Mouse (Mus musculus): Measurements from ENCODE around the gene H2-Ob.
"Not testable (repeated sequence)": the region's sequence is repeated elsewhere in the genome, so short reads cannot be mapped to it uniquely, and the experiment has no call there.

H2-Ob gene

DNA sequence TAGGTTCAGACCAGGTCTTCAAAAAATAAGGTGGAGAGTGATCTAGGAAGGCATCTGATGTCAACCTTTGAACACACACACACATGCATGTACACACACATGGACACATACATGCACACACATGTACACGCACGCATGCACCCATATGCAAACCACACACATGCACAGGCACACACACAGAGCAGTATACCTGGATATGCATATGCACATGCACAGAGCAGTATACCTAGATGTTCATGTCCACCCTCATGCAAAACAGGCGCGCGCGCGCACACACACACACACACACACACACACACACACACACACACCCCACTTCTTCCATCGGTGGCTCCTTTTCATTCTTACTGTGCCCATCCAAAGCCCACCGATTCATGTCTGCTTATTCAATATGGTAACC lies 30.8 kb upstream of the H2-Ob start:
- DNase-seq (ENCODE audit: low spot score) = no peak

DNA sequence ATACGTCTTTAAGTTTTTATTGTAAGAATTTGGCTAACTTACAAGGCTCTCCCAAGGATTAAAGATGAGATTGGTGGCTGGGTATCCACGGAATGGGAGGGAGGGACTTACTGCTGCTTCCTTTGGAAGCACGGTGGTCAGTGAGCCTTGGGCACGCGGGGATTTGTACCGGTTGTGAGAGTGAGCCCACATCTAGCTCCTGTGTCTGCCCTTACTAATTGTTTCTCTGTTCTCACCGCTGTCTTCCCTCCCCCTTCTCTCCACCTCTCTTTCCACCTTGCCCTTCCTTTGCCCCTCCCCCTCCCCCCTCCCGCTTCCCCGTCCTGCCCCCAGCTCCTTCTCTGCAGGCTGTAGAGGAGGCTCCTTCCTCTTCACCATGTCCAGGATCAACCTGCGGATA lies 30.3 kb upstream of the H2-Ob start:
- no peak for DNase-seq (ENCODE audit: low spot score)

DNA sequence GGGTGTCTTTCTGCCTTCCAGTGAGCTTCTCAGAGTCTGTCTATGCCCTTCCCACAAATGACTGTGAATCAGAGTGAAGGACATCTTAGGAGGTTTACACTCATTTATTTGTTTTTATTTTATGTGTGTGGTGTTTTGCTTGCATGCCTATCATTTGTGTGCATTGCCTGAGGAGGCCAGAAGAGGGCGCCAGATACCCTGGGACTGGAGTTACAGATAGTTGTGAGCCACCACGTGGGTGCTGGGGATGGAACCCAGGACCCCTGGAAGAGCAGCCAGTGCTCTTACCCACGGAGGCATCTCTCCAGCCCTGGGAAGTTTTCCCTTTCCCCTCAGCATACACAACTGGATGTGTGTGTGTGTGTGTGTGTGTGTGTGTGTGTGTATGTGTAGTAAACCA lies 29.0 kb upstream of the H2-Ob start:
- no peak for DNase-seq (ENCODE audit: low spot score)

DNA sequence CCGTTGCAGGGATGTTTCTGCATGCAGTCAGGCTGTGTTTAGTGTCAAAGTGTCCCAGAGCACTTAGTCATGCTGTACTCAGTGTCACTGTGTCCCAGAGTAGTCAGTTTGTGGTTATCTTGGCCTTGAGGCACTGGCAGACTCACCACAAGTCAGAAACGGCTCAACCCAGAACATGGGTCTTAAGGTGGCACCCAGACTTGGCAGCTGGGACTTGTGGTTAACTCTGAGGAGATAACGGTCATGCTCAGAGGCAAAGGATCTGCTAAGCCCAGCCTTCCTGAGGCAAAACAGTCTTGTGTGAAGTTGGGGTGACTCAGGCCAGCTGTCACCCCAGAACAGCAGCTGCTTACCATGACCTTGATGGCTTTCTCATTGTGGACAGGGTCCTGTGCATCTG lies 28.1 kb upstream of the H2-Ob start:
- peak; percentile 79 for DNase-seq (ENCODE audit: low spot score)

DNA sequence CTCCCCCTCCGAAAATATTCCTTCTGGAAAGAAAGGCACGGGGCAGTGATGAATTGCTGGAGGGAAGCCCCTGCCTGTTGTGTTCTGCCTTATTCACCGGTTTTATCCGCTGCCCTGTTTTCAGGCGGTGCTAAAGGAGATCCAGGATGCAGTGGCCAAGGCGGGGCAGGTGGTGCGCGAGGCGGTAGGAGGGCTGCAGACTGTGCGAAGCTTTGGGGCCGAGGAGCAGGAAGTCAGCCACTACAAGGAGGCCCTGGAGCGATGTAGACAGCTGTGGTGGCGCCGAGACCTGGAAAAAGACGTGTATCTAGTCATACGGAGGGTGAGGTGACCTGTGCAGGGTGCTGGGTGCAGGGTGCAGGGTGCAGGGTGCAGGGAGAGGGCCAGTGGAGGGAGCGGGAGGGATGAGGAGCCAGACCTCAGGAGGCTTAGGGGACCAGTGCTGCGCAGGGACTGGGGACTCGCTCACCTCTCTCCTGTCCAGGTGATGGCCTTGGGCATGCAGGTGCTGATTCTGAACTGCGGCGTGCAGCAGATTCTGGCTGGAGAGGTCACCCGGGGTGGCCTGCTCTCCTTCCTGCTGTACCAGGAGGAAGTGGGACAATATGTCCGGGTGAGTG lies 26.8 kb upstream of the H2-Ob start:
- no peak for DNase-seq (ENCODE audit: low spot score)

DNA sequence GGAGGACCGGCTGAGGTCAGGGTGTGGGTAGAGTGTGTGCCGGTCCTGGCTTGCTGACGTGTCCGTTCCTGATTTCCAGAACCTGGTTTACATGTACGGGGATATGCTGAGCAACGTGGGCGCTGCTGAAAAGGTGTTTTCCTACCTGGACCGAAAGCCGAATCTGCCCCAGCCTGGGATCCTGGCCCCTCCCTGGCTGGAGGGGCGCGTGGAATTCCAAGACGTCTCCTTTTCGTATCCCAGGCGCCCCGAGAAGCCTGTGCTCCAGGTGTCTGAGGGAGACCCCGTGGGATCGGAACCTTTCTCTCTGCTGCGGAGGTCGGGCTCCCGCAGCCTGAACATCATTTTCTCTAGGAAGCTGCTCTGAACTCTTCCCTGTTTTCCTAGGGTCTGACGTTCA lies 24.8 kb upstream of the H2-Ob start:
- no peak for DNase-seq (ENCODE audit: low spot score)

DNA sequence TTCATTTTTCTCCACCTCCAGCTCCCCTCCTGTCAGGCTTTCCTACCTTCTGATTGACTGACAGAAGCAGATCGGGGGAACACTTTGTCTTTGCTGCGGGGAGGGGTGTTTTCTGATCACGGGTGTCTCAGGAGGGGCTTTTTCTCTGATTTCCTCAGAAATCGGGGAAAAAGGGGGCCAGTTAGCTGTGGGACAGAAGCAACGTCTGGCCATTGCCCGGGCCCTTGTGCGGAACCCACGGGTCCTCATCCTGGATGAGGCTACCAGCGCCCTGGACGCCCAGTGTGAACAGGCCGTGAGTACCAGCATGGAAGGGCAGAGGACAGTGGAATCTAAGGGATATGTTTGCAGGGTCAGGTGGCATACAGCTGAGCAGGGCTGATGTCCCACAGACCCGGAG lies 23.5 kb upstream of the H2-Ob start:
- no peak for DNase-seq (ENCODE audit: low spot score)

DNA sequence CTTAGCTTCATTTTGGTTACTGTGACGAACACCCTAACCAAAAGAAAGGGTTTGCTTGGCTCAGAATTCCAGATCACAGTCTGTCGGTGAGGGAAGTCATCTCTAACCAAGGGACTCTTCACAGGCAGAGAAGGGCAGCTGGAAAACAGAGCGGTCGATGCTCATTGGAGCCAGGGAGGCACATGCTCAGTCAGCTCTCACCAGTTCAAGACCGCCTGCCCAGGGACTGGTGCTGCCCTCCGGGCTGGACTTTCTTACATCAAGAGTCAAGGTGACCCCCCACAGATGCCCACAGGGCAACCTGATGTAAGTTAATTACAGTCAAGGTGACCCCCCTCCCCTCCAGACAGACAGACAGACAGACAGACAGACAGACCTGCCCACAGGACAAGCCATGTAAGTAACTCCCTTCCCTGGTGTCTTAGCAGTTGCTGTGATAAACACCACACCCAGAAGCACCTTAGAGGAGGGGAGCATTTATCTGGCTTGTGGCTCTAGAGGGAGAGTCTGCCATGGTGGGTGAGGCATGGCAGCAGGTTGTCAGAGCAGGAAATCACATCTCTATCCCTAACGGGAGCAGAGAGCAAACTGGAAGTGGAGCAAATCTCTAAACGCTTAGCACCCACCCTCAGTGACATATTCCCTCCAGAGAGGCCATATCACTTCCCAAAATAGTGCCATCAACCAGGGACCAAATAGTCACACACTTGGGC lies 21.3 kb upstream of the H2-Ob start:
- DNase-seq (ENCODE audit: low spot score) = no peak

DNA sequence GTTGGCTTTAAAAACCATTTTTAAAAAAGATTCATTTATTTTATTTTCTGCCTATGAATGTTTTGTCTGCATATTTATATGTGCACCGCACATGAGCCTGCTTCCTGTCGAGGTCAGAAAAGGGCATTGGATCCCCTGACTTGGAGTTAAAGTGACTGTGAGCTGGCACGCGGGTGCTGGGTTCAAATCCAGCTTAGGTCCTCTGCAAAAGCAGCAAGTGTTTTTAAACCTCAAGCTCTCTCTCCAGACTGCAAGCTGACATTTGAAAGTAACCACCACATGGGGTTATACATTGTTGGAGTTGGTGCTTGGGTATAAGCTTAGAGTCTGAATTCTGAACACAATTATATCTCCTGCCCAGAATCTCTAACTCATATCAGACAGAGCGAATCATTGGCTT lies 20.7 kb upstream of the H2-Ob start:
- no peak for DNase-seq (ENCODE audit: low spot score)

DNA sequence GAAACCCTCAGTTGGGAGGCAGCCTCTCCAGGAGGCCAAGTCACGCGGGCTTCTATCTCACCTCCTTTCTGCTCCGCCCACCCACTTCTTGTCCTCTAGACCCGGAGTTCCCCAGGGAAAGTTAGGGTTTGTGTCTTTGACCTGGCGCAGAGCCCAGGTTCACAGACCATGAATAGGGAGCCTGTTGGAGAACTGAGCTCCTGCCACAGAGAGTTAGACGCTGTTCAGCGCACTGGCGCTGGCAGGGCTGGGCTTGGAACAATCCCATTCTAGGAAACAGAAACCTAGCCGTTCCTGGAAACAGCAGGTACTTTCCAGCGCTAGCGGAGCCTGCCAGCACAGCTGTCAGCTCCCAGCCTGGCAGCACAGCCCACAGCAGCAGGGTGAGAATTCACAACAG lies 20.0 kb upstream of the H2-Ob start:
- DNase-seq (ENCODE audit: low spot score) = peak; percentile 56

DNA sequence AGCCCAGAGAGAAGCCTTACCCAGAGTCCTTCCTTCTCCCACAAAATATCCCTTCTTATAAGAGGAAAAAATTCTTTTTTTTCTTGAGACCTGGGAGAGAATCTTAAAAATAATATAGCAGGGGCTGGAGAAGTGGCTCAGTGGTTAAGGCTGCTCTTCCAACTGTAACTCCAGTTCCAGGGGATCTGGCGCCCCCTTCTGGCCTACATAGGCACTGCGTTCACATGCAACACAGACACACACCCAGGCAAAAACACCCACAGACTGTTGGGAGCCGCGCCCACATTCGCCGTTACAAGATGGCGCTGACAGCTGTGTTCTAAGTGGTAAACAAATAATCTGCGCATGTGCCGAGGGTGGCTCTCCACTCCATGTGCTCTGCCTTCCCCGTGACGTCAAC lies 19.6 kb upstream of the H2-Ob start:
- not testable (repeated sequence) for DNase-seq (ENCODE audit: low spot score)

DNA sequence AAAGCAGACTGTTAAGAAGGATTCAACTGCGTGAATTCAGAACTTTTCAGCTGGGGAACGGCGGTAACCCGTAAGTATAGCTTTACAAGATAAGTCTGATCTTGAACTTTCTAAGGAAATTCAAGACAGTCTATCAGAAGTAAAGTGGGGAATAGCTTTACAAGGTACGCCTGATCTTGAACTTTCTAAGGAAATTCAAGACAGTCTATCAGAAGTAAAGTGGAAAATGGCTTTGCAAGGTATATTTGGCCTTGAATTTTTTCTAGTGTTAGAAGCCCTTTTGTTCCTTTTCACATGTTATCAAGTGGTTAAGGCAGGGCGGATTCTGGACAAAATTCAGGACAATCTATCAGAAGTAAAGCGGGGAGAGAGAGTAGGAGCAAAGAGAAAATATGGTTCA lies 18.9 kb upstream of the H2-Ob start:
- DNase-seq (ENCODE audit: low spot score) = not testable (repeated sequence)

DNA sequence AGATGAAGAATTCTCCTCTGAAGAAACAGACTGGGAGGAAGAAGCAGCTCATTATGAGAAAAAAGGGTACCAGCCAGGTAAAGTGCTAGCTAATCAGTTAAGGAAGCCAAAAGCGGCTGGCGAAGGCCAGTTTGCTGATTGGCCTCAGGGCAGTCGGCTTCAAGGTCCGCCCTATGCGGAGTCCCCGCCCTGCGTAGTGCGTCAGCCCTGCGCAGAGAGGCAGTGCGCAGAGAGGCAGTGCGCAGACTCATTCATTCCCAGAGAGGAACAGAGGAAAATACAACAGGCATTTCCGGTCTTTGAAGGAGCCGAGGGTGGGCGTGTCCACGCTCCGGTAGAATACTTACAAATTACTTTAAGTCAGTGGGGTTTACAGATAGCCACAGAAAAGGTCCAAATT lies 18.3 kb upstream of the H2-Ob start:
- DNase-seq (ENCODE audit: low spot score) = not testable (repeated sequence)

DNA sequence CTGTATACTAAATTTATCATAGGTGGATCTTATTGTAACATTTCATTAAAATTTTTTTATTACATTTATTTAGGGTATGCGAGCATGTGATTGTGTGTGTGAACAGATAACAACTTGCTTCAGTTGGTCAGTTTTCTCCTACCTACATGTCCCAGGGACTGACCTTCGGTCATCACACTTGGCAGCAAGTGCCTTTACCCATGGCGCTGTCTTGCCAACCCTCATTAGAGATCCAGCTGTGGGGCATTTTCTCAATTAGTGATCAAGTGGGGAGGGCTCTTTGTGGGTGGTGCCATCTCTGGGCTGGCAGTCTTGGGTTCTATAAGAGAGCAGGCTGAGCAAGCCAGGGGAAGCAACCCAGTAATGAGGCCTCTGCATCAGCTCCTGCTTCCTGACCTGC lies 13.9 kb upstream of the H2-Ob start:
- DNase-seq (ENCODE audit: low spot score) = no peak

DNA sequence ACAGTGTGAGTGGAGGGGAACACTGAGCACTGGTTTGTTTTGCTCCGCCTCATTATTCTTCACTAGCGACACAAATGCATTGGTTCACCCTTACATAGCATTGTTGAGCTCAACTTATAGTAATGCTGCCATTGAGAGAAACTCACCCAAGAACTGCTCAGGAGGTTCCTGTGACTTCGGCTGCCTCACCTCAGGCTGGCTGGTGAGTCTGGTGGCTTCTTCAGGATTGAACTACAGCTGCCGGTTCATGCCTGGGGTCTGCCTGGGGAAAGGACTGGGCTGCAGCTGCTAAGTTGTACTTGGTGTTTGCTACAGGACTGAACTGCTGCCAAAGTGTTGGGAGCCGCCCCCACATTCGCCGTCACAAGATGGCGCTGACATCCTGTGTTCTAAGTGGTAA lies 13.3 kb upstream of the H2-Ob start:
- DNase-seq (ENCODE audit: low spot score) = no peak

DNA sequence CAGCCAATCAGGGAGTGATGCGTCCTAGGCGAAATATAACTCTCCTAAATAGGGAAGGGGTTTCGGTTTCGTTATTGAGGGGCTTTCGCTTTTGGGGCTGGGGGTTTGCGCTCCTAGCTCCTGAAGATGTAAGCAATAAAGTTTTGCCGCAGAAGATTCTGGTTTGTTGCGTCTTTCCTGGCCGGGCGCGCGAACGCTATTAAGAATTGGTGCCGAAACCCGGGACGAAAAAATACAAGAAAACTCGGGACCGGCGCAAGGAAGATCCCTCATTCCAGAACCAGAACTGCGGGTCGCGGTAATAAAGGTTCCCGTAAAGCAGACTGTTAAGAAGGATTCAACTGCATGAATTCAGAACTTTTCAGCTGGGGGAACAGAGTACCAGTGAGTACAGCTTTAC lies 12.8 kb upstream of the H2-Ob start:
- not testable (repeated sequence) for DNase-seq (ENCODE audit: low spot score)

DNA sequence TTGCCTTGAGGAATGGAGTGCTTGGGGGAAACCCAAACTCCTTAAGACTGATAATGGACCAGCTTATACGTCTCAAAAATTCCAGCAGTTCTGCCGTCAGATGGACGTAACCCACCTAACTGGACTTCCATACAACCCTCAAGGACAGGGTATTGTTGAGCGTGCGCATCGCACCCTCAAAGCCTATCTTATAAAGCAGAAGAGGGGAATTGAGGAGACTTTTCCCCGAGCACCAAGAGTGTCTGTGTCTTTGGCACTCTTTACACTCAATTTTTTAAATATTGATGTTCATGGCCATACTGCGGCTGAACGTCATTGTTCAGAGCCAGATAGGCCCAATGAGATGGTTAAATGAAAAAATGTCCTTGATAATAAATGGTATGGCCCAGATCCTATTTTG lies 7.7 kb upstream of the H2-Ob start:
- DNase-seq (ENCODE audit: low spot score) = not testable (repeated sequence)

DNA sequence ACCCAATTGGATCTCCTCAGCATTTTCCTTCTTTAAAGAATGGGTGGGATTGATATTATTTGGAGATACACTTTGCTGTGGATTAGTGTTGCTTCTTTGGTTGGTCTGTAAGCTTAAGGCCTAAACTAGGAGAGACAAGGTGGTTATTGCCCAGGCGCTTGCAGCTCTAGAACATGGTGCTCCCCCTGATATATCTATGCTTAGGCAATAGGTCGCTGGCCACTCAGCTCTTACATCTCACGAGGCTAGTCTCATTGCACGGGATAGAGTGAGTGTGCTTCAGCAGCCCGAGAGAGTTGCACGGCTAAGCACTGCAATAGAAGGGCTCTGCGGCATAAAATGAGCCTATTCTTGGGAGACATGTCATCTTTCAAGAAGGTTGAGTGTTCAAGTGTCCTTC lies 6.7 kb upstream of the H2-Ob start:
- not testable (repeated sequence) for DNase-seq (ENCODE audit: low spot score)

DNA sequence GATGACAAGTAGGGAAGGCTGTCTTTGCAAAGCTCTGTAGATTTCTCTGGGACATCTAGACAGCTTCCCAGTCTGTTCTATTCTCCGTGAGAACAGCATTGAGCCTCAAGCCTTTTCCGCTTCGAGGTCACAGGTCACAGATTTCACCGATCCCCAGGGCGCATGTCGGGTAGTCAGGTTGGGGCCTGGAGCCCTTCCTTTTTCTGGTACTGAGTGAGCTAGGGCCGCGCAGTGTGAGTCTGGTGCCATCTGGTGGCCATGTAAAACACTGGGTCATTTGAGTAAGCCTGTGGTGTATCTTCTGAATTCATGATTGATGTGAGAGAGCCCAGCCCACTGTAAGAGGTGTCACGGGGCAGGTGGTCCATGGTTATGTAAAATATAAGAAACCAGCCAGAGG lies 3.8 kb upstream of the H2-Ob start:
- DNase-seq (ENCODE audit: low spot score) = peak; percentile 29

DNA sequence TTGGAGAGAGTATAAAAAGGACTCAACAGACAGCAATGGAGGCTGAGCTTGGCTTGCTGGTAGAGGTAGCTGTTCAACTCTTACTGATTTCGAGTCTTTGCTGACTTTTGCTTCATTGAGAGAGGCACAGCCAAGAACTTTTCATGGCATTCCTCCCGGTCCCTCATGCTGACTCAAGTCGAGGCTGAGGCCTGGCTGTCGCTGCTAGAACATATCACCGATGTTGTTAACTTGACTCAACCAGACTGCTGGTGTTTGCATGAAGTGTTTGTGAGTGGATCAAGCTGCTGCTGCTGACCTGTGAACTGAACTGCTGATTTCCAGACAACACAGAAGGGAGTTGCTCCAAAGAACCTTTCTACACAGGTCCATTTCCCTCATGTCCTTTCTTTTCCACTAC lies 2.0 kb upstream of the H2-Ob start:
- DNase-seq (ENCODE audit: low spot score) = no peak

DNA sequence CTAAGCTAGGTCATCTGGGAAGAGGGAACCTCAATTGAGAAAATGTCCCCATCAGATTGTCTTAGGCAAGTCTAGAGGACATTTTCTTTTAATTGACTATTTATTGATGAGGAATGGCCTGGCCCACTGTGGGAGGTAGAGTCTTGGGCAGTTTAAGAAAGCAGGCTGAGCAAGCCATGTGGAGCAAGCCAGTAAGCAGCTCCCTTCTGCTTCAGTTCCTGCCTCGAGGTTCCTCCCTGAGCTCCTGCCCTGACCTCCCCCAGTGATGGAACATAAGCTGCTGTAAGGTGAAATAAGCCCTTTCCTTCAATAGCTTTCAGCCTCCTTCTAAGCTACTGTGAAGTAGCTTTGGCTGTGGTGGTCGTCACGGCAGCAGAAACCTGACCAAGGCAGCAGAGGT lies 962 bp upstream of the H2-Ob start:
- DNase-seq (ENCODE audit: low spot score) = no peak

DNA sequence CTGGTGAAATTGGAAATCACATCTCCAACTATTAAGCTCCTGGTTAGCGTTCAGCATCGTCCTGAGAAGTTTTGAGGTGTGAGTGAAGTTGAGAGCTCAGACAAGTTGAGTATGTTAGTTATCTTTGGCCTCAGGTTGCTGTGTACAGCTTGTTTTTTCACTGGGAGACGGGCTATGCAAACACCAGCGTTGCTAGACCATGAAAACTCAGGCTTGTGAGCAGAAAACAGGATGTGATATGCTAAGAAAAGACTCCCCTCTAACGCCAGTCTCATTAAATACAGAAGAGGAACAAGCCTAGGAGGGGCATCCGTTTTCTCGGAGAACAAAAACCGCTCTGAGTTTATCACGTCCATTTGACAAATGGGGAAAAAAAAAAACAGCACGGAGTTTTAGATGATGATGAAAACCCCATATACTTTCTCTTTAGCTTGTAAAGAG lies 918 bp downstream of the H2-Ob start:
- DNase-seq (ENCODE audit: low spot score) = no peak

DNA sequence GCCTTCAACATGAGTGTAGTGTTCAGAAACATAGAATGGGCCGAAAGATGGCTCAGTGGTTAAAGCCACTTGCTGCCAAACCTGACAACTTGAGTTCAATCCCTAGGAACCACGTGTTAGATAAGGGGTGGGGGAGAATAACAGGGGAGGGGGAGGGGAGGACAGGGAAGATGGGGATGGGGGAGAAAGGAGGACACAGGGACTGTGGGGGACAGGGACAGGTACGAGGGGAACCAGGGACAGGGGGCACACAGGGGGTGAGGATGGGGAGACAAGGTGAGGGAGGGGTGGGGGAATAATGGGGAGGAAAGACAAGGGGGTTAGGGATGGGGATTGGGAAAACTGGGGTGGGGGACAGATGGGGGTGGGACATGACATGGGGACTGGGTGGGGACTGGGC lies 1.7 kb downstream of the H2-Ob start:
- DNase-seq (ENCODE audit: low spot score) = no peak

DNA sequence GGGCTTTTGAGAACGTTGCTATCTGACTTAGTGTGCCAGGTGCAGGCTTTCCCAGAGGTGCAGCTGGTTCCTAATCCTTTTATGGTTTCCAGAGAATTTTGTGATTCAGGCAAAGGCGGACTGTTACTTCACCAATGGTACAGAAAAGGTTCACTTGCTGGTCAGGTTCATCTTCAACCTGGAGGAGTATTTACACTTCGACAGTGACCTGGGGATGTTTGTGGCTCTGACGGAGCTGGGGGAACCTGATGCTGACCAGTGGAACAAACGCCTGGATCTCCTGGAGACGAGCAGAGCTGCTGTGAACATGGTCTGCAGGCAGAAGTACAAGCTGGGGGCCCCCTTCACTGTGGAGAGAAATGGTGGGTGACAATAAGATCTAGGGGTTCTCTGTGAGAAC lies 2.2 kb downstream of the H2-Ob start:
- no peak for DNase-seq (ENCODE audit: low spot score)
